Mouse (Mus musculus): ENCODE data around the gene Galk1.

Gene Galk1

GRCm38 (mm10) chr11:116011529-116012261, 824 bp downstream of the Galk1 start:
- DNase-seq (ENCODE audit: low spot score in 2 of 2): no peak

GRCm38 (mm10) chr11:116010948-116011347, 1.6 kb downstream of the Galk1 start:
- no peak for DNase-seq (ENCODE audit: low spot score in 2 of 2)

GRCm38 (mm10) chr11:116010146-116010545, 2.4 kb downstream of the Galk1 start:
- no peak for DNase-seq (ENCODE audit: low spot score in 2 of 2)

DNA sequence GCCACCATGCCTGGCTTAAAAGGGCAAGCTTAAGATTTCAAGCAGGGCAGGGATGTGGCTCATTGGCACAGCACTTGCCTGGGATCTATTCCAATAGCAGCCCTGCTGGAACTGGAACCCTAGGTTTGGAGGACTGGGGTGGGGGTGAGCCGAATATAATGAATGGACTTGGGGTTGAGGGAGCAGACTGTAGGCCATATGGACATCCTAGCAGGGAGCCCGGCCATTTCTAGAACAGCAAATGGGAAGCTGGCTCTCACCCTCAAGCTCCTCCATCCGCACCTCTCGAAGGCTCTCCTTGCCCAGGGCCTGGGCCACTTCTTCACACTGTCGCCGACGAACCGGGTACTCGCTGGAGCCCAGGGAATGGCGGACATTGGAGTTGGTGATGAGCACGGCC, 2.9 kb downstream of the Galk1 start:
- no peak for DNase-seq (ENCODE audit: low spot score in 2 of 2)

DNA sequence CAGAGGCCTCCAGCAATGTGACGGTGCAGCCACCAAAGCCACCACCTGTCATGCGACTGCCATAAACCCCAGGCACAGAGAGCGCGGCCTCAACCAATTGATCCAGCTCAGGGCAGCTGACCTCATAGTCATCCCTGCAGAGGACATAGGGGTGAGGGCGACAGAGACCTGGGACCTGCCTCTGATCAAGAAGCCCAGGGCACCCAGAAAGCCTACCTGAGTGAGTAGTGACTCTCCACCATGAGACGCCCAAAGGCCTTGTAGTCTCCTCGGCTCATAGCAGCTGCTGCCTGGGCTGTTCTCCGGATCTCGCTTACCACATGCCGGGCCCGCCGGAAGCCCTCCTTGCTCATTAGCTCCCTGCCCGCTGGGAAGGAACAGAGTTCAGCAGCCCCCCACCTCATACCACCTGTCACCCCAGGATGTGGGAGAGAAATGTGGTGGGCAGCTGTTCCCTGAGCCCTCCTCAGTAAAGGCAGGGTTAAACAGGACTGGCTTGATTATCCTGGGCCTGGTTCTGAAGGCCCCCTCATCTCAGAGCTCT, 3.6 kb downstream of the Galk1 start:
- no peak for DNase-seq (ENCODE audit: low spot score in 2 of 2)

GRCm38 (mm10) chr11:116008411-116008810, 4.1 kb downstream of the Galk1 start:
- no peak for DNase-seq (ENCODE audit: low spot score in 2 of 2)

- no peak for DNase-seq (ENCODE audit: low spot score in 2 of 2)
Observed at GRCm38 (mm10) chr11:116007095-116007850, 5.2 kb downstream of the Galk1 start.

DNA sequence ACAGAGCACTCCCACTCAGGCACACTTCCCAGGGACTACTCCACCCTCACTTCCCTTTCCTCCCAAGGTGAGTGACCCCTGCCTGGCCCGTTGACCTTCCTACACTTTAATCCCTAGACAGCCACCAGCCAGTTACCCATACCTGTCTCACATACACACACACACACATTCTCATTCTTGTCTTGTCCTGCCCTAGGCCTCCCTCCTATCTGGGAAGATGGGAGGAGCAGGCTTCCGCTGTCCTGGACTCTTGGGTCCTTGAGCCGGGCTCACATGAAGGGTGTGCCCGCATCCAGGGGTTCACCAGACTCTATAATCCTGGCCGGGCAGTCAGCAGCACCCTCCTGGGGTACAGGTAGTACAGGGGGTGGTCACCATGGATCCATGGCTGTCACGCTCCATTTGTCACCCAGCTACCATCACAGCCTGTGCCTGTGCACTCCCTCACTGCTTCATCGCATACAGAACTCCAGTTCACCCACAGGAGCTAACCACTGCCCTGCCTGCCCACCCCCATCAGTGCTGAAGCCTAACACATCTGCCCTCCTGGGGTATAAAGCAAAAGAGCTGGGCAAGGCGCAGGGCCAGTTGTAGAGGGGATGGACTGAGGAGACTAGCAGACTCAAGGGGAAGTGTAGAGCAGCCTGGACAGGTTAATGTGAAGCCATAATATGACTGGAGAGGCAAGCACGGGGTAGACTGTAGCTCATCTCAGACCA, 6.7 kb downstream of the Galk1 start:
- DNase-seq (ENCODE audit: low spot score in 2 of 2): no peak

DNA sequence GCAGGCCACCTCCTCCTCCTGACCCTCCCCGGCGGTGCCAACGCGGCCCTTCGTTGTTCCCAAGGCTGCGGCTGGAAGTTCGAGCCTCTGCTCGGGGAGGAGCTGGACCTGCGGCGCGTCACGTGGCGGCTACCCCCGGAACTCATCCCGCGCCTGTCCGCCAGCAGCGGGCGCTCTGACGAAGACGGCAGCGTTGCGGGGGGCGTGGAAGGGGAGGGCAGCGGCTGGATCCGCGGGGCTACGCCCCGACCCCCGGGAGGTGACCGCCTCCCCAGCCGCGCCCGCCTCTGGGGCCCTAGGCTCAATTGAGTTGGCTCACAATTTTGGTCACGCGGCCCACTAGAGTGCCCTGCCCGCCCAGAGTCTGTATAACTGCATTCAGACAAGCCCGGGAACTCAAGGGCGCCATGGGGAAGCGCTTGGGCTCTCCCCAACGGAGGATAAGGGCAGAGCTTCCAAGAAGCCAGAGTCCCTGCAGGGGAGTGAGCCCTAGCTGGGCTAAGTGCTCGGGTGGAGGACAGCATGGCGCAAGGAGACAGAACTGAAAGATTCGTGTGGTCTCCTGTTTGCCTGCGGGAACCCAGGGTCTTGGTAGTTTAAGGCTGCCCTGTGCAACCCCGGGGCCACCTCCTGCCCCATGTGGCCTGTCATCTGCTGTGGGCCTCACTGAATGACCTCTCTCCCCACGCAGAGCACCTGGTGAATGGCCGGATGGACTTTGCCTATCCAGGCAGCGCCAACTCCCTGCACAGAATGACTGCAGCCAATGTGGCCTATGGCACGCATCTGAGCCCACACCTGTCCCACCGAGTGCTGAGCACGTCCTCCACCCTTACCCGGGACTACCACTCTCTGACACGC, 7.4 kb downstream of the Galk1 start:
- DNase-seq (ENCODE audit: low spot score in 2 of 2): peak; percentile 53 to 73

- DNase-seq (ENCODE audit: low spot score in 2 of 2): no peak
Observed at GRCm38 (mm10) chr11:116004186-116004823, 8.2 kb downstream of the Galk1 start.

DNA sequence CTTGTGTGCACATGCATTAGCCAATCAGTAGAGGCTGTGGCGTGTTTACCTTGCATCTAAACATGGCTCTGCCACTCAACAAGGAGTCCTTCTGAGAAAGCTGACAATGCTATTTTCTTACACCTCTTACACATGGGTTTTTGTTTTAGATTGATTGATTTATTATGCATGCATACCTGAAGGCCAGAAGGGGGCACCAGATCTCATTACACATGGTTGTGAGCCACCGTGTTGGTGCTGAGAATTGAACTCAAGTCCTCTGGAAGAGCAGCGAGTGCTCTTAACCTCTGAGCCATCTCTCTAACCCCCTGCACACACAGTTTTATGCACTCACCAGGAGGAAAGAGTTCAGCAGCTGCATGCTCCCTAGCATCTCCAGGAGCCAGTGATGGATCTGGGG, 9.6 kb downstream of the Galk1 start:
- no peak for DNase-seq (ENCODE audit: low spot score in 2 of 2)

GRCm38 (mm10) chr11:116001725-116002124, 10.8 kb downstream of the Galk1 start:
- no peak for DNase-seq (ENCODE audit: low spot score in 2 of 2)

DNA sequence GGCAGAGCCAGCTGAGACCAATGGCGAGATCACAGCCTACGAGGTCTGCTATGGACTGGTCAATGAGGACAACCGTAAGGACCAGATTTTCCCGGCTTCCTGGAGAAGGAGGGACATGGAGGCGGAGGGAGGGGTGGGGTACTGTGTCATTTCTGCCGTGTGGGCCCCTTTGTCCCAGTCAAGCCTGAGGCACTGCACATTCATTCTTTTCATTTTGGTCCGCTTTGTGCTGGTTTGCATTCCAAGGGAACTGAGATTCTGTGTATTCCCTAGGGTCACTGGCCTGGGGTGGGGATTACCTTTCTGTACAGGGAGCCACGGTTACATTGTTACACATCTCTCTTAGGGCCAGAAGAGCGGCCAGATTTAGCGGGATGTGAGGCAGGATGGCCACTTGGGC, 11.9 kb downstream of the Galk1 start:
- DNase-seq (ENCODE audit: low spot score in 2 of 2): no peak

DNA sequence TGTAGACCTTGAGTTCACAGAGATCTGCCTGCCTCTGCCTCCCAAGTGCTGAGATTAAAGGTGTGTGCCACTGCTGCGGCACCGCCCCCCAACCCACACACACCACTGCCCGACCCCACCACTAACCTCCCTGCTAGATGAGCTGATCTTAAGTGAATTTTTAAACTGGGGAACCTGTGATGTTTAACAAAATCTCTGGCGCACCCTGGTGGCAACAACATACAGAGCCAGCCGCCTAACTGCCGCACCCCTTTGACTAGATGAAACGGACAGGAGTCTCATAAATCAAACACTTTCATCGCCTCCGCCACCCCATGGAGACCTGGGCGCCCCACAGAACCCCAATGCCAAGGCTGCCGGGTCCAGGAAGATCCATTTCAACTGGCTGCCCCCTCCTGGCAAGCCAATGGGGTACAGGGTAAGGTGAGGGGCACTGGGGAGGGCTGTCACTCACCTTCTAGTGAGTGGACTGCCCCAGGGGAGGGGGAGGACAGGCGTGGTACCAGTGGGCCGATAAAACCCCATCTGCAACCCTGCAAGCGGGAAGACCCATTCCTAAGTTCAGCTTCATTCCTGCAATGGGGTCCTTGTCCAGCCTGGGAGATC, 12.9 kb downstream of the Galk1 start:
- DNase-seq (ENCODE audit: low spot score in 2 of 2): peak; percentile 52 to 84

DNA sequence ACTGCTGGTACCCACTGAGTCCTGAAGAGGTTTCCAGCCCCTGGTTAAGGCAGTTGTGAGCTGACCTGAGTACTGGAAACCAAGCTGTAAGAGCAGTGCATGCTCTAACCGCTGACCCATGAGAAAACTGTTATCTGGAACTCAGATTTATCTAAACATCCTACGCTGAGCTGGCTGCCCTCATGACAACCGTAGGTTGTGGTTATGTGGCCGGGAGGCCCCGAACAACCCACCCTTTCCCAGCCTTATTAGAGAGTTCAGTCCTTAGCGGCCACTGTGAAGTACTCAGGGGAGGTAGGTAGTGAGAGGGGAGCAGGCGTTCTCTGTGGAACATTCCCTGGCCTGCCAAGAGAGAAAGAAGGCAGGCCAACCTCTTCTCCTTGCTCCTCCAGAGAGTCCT, 13.5 kb downstream of the Galk1 start:
- no peak for DNase-seq (ENCODE audit: low spot score in 2 of 2)

DNA sequence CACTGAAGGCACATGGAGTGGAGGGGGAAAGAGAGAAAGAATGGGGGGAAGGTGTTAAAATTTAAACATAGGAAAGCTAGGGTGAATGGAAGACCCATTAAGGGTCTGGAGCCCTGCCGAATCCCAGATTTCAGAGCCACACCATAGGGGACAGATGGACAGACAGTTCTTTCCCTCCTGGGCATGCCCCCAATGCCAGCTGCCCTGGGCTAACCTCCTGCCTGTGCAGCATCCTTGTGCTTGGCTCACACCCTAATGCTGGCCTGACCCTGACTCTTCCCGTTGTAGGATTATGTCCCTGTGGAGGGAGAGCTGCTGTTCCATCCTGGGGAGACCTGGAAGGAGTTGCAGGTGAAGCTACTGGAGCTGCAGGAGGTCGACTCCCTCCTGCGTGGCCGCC, 14.9 kb downstream of the Galk1 start:
- no peak for DNase-seq (ENCODE audit: low spot score in 2 of 2)

GRCm38 (mm10) chr11:115997047-115997446, 15.5 kb downstream of the Galk1 start:
- DNase-seq (ENCODE audit: low spot score in 2 of 2): no peak

- no peak for DNase-seq (ENCODE audit: low spot score in 2 of 2)
Observed at GRCm38 (mm10) chr11:115995256-115995655, 17.3 kb downstream of the Galk1 start.

DNA sequence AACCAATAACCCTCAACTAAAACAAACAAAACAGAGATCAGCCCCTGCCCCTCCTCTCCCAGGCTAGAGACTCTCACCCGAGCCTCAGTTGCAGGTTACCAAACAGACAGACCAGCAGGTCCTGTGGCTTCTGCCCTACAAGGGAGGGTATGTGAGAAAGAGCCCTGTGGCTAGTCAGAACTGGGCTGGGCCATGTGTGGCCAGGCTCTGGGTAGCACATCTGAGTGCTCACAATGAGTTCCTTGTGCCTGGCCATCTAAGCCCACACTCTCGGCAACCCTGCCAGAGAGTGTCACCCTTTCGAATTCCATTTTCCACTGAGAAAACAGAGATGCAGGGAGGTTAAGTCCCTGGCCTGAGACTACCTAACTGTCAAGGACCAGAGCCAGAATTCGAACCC, 20.4 kb downstream of the Galk1 start:
- DNase-seq (ENCODE audit: low spot score in 2 of 2): no peak

GRCm38 (mm10) chr11:115989686-115990085, 22.8 kb downstream of the Galk1 start:
- no peak for DNase-seq (ENCODE audit: low spot score in 2 of 2)

- no peak for DNase-seq (ENCODE audit: low spot score in 2 of 2)
Observed at GRCm38 (mm10) chr11:115983291-115983690, 29.2 kb downstream of the Galk1 start.

Data from thymus, postnatal 10 days (tissue).